Mouse (Mus musculus) cerebellum, postnatal 14 days (tissue): Measurements from ENCODE around the gene Edn3.

Experiments used
- DNase-seq, 2 experiments: peaks; one replicate each; pipeline ENCODE4 v3.0.0; 2021; ENCODE audit warnings: mixed read lengths in 2 of 2

Edn3 gene

DNA sequence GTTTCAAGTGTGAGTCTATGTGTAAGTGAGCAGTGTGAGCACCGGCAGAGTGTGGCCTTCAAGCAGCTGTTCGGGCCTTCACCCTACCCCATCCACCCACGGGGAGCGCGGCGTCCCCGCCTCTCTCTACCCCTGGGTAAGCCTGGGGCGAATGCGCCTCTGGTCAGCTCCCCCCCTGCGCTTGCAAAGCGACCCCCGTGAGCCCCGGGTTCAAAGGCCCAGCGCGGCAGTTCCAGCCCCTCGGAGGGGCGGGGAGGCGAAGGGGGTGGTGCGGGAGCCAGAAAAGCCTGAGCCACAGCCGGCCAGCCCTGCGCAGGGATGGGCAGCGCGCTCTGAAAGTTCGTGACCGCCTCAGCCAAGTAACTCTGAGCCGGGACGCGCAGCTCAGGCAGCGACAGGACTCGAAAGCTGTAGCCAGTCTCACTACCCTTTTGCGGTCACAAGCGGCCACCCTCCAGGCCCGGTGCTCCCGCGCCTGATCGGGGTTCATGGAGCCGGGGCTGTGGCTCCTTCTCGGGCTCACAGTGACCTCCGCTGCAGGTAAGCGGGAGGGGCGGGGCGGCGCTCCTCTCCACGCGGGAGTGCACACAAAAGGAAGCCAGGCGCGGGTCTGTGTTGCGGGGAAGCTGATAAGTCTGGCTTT lies at the start of gene Edn3:
Edn3 (plus strand) TSS at position 141 of the 643 bp plus-strand sequence.
- DNase-seq: no peak

DNA sequence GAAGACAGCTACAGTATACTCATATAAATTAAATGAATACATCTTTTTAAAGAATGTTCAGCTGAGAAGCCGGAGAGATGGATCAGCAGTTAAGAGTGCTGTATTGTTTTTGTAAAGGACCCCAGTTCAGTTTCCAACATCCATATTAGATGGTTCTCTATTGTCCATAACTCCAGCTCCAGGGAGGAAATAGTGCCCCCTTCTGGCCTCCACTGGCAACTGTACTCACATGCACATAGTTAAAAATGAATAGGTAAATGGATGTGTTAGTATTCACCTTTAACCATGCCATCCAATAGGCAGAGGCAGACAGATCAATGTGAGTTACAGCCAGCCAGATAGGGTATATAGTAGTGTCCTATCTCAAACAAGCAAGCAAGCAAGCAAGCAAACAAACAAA lies 48.4 kb upstream of the Edn3 start:
- no peak for DNase-seq

DNA sequence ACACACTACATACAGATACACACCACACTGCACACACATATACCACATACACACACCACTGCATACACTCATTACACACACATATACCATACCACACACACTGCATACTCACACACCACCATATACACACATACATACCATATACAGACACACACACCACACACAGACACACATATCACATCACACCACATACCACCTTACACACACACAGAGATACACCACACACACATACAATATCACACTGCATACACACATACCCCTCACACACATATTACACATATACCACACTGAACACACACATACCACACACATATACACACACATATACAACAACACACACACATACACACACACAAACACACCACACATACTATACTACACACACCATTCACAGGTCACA lies 44.5 kb upstream of the Edn3 start:
- no peak for DNase-seq

DNA sequence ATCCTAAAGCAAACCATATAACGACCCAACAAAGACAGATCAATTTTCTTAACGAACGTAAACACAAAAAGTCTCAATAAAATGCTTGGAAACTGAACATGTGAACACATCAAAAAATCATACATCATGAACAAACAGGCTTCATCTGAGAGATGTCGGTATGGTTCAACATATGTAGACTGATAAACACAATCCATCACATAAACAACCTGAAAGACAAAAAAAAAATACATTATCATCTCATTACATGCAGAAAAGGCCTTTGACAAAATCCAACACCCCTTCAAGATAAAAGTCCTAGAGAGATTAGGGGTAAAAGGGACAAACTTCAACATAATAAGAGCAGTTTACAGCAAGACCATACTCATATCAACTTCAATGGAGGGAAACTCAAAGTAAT lies 42.6 kb upstream of the Edn3 start:
- DNase-seq: no peak

DNA sequence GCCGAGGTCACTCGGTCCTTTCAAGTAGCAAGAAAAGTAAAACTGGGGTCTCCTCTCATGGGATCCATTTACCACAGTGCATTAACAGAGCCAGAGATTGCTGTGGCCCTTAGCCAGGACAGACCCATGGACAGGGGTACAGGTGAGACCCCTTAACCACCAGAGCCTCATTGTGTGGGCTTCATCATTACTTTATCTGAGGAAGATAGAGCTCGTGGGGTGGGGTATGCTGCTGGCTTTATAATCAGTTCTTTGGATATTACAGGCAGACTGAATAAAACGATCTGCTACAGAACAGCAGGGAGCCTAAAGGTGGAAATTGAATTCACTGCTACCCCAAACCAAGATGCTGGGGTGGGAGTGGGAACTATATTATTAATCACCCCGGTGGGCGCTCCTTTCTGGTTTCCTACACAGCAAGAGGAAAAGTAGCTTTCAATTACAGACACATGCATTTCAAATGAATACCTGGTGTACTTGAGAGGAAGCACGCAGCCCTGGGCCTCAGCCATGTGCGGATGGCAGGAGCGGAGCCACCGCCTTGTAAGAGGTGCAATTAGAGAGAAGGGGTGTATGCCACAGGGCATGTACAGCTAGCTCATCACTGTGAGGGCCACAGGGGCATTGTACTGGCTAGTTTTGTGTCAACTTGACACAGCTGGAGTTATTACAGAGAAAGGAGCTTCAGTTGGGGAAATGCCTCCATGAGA lies 33.1 kb upstream of the Edn3 start:
- no peak for DNase-seq

DNA sequence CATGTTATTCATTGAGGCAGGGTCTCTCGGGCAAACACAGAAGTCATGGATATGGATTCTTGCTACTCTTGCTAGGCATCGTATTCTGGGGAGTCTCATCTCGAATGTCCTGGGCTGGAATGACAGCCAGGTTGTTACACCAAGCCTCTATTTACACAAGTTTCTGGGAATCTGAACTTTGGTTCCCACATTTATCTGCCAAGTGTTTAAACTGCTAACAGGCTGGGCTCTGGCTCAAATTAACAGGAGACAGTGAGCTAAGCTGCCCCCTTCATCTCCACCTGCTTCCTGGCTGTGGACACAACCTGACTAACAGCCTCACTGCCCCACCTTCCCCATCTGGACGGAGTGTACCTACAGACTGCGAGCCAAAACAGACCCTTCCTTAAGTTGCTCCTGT lies 28.5 kb upstream of the Edn3 start:
- no peak for DNase-seq

DNA sequence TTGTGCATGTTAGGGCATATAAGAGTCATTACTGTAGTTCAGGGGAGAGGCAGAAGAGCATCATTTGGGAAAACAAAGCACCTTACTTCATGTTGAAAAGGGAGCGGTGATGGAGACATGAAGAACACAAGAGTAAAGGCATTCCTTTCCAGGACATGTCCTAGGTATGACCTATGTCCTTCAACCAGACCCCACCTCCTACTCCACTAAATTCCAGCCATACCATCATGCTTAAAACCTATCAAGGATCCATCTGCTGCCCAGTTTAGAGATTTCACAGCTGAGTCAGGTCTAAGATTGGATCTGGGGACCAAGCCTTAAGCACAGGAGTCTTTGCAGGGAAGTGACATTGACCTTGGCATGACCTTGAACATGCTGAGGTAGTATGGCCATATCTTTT lies 25.1 kb upstream of the Edn3 start:
- DNase-seq: no peak

DNA sequence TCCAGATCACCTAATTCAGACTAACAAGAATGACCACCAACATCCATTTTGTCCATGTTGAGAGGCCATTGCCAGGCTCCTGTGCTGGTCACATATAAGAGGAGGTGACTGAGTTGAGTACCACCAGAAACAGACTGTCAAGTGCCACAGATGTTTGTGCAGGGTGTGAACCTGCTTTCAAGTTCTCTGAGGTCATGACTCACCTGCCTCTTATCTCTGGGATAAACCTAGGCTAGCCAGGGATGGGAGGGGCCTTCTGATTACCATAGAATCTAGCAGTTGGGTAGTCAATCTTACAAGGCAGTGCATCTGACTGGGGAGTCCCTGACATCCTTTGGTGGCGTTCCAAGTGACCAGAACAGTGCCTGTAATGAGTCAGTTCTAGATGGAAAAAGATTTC lies 13.2 kb upstream of the Edn3 start:
- DNase-seq: no peak

DNA sequence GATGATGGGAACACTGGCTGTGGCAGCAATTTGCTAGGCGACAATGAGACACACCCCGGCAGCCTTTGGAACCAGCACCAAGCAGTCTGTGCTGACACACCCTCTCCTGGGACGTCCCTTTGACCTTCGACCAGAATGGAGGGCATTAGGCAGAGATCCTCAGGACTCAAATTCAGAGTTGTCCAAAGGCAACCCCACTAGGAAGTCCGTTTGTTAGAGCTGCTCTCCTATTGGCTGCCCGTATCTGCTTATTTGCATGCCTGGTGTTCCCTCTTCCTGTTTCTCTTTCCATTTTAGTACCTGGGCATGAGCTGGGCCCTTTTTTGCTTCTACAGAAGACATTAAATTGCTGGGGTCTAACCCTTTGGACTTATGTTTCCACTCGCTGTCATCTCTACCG lies 12.0 kb upstream of the Edn3 start:
- no peak for DNase-seq

DNA sequence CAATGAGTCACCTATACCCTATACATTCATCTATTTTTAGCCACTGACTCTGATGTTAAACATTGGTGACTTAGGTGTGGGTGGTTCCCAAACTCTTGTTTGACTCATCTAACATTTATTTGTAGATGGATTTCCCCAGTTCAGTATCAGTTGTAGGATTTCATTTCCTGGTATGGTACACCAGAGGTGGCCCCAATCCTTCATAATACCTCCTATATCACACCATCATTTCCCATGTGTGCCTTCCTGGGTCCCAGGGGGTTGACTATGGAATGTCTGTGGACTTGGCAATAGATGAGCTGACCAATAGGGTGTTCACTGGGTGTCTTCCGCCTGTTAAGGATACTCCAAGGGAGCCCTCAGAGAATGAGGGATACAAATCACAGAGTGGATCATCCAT lies 7.2 kb upstream of the Edn3 start:
- no peak for DNase-seq

DNA sequence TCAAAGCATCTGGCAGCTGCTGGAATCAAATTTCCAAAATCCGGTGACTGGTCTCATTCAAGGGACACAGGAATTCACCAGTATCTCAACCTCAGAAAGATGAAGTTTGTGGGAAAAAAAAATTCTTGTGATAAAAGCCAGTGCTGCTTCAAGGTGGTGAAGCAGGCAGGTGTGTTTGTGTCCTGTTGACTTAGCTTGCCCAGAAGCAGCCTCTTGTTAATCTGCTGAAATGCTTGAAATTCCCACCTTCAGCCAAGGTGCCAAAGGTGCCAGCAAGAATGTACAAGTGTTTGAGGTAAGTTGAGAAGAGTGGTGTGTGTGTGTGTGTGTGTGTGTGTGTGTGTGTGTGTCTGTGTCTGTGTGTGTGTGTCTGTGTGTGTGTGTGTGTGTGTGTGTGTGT lies 6.2 kb upstream of the Edn3 start:
- no peak for DNase-seq

DNA sequence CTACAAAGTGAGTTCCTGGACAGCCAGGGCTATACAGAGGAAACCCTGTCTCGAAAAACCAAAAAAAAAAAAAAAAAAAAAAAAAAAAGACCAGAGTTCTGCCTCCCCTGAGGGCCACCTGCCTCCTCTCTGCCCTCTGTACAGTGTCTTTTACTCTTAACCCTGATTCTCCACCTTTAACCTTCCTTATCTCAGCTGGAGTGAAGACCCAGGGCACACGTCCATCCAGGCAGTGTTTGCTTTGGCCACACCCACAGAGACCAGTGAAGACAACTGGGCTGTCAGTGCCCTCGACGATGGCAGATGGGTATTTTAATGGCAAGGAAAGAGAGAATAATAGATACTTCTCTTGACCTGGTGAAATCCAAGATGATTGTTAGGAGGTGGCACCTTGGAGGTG lies 1.2 kb upstream of the Edn3 start:
- no peak for DNase-seq

DNA sequence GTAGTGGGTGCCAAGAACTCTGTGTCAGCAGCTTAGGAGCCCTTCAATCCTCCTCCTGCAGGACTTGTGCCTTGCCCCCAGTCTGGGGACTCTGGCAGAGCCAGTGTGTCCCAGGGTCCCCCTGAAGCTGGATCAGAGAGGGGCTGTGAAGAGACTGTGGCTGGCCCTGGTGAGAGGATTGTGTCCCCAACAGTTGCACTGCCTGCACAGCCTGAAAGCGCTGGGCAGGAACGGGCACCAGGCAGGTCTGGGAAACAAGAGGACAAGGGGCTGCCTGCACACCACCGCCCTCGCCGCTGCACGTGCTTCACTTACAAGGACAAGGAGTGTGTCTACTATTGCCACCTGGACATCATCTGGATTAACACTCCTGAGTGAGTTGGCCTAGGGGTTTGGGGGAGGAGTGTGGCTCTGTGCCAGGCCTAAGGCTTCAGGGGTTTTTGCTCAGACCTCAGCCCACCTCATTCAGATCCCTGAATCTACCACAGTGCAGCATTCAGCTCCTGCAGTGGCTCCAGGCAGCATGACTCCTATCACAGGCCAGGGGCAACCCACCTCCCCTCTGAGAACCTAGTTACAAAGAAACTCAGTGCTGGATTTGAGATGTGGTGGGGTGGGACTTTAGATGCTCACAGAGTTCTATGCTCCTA lies 1.2 kb downstream of the Edn3 start:
- DNase-seq: no peak

DNA sequence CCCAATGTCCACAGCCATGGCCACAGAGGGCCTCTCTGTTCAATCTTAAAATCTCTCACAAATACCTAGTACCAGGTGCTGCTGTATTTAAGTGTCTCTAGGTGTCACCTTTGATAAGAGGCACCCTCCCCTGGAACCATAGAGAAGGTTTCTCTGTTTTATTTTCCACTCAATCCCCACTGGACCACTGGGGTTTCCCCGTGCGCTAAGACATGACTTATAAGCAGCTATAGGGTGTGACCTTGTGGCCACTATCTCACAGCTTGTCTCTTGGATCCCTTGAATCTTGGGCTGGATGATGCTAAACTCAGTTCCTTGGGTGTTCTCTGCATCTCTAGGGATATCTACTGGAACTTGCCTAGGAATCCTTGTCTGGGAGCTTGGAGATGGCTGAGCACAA lies 1.9 kb downstream of the Edn3 start:
- DNase-seq: no peak

DNA sequence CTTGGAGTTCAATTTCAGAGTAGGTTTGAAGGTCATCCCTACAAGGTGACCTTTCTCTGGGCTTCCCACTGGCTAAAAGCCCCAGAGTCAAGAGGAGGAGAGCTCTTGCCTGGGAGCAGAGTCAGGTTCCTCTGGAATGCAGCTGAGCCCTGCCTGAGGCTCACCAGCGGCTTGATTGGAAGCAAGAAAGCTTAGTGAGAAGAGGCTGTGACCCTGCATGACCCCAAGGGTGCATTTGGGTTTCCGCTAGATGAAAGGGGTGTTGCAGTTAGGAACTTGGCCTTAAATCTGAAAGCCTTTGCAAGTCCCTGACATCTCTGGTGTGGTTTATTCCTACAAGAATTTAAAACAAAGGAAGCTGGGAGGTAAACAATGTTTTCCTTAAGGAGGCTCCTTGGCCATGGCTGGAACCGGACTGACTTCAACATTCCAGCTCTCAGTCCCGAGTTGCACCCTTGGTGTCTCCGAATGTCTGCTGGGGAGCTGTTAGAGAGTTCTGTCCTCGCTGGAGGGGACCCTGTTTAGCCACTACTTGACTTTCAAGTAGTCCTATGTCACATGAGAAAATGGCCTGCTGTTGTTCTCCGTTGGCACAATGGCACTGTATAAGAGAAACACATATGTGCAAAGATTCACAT lies 8.6 kb downstream of the Edn3 start:
- no peak for DNase-seq

DNA sequence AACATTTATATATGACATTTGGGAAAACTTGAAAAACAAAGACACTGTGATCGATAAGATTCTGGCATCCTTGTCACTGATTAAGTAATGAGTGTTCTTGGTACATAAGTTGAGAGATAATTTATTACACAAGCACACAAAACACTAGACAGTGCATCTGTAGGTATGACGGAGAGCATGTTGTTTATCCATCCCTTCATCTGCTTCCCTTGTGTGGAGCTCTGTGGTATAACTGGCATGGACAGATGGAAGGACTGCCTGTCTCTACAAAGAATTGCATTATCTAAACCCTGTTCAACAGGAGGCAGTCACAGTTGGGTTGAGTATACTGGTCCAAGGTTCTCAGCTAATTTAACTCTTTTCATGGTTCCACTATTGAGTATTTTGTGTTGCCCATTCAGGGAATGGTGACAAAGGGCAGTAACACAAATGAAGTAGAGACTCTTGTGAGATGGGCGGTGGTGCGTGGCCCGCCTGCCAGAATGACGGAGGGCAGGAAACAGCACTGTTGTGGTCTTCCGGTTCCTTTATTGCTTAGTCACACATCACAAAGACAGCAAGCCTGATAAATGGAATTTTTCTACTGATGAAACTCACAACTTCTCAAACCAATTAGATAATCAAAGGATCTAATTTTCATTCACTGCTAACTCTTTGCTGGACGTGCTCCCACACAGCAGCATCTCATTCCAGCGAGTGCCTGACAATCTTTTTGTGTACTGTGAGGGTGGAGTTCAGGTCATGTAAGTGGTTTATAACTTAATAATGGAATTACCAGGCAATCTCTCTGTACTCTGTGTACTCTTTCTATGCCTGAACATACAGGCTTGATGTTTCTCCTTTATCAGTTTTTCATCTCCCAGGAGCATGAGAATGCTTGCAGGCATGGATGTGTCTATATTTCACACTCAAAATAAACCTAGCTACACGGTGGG lies 14.0 kb downstream of the Edn3 start:
- no peak for DNase-seq

DNA sequence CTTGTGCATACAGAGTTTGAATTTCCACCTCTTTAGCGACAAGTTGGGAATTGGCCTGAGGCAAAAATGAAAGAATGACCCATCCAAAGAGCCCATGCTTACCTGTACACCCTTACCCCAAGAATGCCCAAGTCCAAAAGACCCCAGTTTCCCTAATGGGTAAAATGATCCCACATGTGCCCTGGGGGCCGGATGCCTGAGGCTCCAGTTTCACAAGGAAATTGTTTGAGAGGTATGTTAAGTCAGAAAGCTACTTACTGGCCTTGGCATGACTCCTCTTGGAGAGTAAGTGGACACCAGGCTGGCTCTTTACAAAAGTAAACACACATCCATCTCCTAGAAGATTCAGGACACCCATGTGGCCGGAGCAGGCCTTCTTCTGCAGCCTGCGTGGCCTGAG lies 21.6 kb downstream of the Edn3 start:
- DNase-seq: no peak

DNA sequence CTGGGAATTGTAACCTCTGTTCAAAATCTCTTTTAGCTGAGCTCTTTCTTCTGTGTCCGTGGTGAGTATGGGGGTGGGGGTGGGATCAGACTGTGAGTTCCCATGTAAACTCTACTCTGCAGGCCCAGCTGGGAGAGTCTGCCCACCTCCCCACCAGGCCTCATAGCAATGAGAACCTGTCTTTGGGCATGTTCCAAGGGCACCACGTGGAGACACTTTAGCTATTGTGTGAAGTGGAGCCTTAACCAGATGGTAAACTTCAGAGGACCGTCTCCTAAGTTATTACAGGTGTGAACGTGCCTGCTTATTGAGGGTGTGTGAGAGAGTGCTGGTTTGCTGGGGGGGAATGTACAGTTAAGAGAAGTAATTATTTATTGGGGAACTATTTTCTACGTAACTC lies 22.5 kb downstream of the Edn3 start:
- no peak for DNase-seq

DNA sequence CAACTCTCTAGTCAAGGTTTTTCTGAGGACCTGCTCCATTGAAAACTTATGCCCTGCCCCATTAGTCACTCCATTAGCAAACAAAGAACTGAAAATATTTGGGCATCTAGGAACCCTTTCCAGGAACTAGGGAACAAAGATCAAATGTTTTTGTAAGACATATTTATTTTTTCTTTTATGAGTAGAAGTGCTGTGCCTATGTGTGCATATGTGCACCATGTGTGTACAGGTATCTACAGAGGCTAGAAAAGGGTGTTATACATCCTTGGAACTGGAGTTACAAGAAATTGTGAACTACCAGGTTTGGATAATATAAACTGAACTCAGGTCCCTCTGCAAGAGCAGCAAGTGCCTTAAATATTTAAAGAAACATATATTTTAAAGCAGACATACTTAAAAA lies 28.4 kb downstream of the Edn3 start:
- DNase-seq: no peak

DNA sequence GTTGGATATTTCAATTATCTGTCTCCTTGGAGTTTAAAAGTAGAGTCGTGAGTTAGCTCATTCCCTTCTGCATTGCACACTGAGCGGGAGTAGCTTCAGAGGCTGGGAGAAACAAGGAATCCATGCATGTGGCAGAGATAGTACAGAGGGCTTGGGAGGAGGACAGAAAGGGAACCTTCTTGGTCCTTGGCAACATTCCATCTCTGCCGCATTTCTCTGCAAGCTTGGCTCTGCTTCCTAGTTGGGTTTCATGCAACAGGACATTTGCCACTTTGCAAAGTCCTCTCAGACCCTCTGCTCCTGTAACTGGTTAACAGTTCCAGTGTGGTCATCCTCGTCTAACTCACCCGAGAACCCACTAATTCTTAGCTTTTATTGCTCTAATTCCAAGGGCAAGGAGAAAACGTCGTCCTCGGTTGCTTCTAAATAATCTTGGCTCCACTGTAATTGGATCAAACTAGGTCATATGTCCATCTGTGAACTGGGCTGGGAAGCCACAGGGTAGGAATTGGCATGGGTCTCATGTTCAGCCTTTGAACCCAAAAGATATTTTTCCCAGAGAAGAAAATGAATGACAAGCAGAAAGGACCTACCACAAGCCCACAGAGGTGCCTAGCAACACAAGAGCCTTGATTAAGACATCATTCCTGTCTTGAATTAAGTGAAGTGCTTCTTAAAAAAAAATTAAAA lies 32.2 kb downstream of the Edn3 start:
- peak; percentile 71 to 84 for DNase-seq

DNA sequence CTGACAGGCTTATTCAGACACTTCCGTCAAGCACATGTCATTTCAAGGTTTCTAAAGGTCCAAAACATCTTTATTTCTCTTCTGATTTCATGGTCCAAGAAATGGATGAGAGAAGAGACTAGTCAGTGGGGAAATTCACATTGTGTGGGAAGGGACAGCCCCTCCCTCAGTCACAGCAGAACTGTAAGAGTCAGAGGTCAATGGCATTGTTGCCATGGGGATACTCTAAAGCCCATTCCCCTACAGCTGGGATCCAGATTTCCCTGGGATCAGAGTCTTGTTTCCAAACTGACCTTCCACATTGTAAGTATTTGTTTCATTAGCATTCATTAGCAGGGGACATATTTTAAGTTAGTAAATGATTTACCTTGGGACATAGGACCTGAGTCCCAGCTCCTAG lies 32.8 kb downstream of the Edn3 start:
- no peak for DNase-seq

DNA sequence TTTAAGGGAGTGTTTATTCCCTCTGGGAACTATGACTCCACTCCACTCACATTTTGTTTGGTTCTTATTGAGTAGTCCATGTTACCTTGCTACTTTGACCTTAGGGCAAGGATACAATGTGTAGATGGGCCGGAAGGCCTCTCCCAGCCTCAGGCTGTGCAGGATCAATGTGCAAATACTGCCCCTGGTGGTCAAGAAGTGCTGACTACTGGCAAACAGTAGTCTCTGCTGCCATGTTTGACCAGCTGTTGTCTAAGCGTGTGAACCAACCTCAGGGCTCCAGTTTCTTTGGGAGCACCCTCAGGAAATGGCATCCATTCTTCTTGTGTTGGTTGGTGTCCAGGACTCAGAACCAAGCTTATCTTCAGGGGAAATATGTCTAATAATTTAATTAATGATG lies 36.6 kb downstream of the Edn3 start:
- DNase-seq: no peak
